Mouse (Mus musculus) layer of hippocampus, postnatal 10 days (tissue): ENCODE results near the gene Peli3. TPM values are rescaled to one million over a fixed set of nuclear protein-coding genes. Genes with fewer than 3 reads are reported as not detected.
A peak's percentile ranks its signal among the peaks of the same experiment; 100 is the strongest.
"Not testable (repeated sequence)": the region's sequence is repeated elsewhere in the genome, so short reads cannot be mapped to it uniquely, and the experiment has no call there.

Experiments used
- DNase-seq, 2 experiments: peaks; one replicate each; pipeline ENCODE4 v3.0.0; 2021; ENCODE audit warnings: low spot score in 2 of 2
- long read RNA-seq: library from polyadenylated mRNA; stranded (forward); transcript quantifications from one replicate; pipeline ENCODE4 v2.0.0, GENCODE M21; 2023
- total RNA-seq, 2 experiments: library from RNA; stranded (reverse); gene quantifications; 2 replicates each; pipeline ENCODE4 v1.2.3; 2021

Peli3 gene
- total RNA-seq: 10 to 100 TPM; 18.0 to 18.4 TPM
- long read RNA-seq, full-length matches to known transcripts: 2 of 10 reads
- long read RNA-seq, partial matches to known transcripts: 1 of 10 reads
- long read RNA-seq, other reads (novel, unspliced or antisense): 7 of 10 reads

- peak; percentile 73 to 84 for DNase-seq
These were observed at the start of gene Peli3 for GRCm38 (mm10) chr19:4942551-4943252. Gene Peli3, minus strand, starts transcription at chr19:4943127.

GRCm38 (mm10) chr19:4992371-4992770, 49.4 kb upstream of the Peli3 start:
- DNase-seq: no peak

- DNase-seq: peak in 1 of 2 experiments; percentile 48
These were observed 47.8 kb upstream of the Peli3 start for GRCm38 (mm10) chr19:4990716-4991115.

- DNase-seq: no peak
These were observed 47.3 kb upstream of the Peli3 start, which contains the start of gene Npas4 for GRCm38 (mm10) chr19:4990256-4990625. Gene Npas4, minus strand, starts transcription at chr19:4990316.

GRCm38 (mm10) chr19:4989434-4990255, 46.7 kb upstream of the Peli3 start:
- DNase-seq: peak; percentile 58 to 77

- peak; percentile 89 to 90 for DNase-seq
These were observed 46.1 kb upstream of the Peli3 start for GRCm38 (mm10) chr19:4989013-4989412.

GRCm38 (mm10) chr19:4981767-4982166, 38.8 kb upstream of the Peli3 start:
- peak; percentile 60 to 67 for DNase-seq

GRCm38 (mm10) chr19:4968236-4968635, 25.3 kb upstream of the Peli3 start:
- no peak for DNase-seq

- DNase-seq: peak; percentile 81 to 89
These were observed 19.1 kb upstream of the Peli3 start, which contains the start of gene Mrpl11 for GRCm38 (mm10) chr19:4961928-4962601. Gene Mrpl11, plus strand, starts transcription at chr19:4962147.

- DNase-seq: not testable (repeated sequence)
These were observed 5.7 kb upstream of the Peli3 start for GRCm38 (mm10) chr19:4948641-4949040.

- no peak for DNase-seq
These were observed 2.6 kb upstream of the Peli3 start for GRCm38 (mm10) chr19:4945540-4945939.

GRCm38 (mm10) chr19:4943253-4943588, 294 bp upstream of the Peli3 start:
- peak in 1 of 2 experiments; percentile 16 for DNase-seq

- DNase-seq: no peak
These were observed 5.2 kb downstream of the Peli3 start for GRCm38 (mm10) chr19:4937444-4938310.

GRCm38 (mm10) chr19:4936896-4937295, 6.0 kb downstream of the Peli3 start:
- no peak for DNase-seq

GRCm38 (mm10) chr19:4928781-4929180, 14.1 kb downstream of the Peli3 start:
- DNase-seq: peak in 1 of 2 experiments; percentile 24

- DNase-seq: peak; percentile 99
These were observed 14.9 kb downstream of the Peli3 start, which contains the start of gene Dpp3 for GRCm38 (mm10) chr19:4927904-4928531. Gene Dpp3, minus strand, starts transcription at chr19:4928287.

- DNase-seq: no peak
These were observed 17.6 kb downstream of the Peli3 start for GRCm38 (mm10) chr19:4925121-4925860.

- DNase-seq: no peak
These were observed 23.3 kb downstream of the Peli3 start for GRCm38 (mm10) chr19:4919652-4920051.

GRCm38 (mm10) chr19:4916827-4917226, 26.1 kb downstream of the Peli3 start:
- DNase-seq: no peak
